Mouse (Mus musculus): ENCODE results near the gene Usp3.

DNA sequence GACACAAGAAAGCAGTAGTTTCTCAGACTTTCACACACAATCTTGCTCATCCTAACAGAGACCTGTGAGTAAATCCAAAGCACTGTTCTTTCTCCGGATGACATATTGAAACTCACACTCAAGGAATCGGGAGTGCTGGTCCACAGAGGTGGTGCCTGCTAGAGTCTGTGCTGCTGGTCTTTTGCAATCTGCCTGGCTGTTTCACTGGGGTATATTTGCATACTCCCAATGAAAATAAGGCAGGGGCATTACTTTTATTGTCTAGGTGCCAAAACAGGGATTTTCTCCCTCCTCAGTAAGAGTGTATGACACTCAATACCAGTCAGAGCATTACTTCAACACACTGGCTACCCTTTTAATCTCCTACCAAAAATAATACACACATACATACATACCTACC, 2.9 kb downstream of the Usp3 start:
- TF ChIP-seq CTCF (IDR thresholded peaks at IDR 0.05; ENCODE audit: extremely low read depth, insufficient read depth, insufficient read length, insufficient replicate concordance) (no peak), POLR2A (IDR thresholded peaks at IDR 0.05; ENCODE audit: low read depth, low read length) (no peak)

All from spleen, adult 2 months (tissue).